Mouse (Mus musculus) MEL (cell line): Measurements from ENCODE around the gene Nfatc2ip. TPM values are rescaled to one million over a fixed set of nuclear protein-coding genes. Genes with fewer than 3 reads are reported as not detected.

Experiments used
- DNase-seq: peaks from one replicate; pipeline ENCODE4 v3.0.0; 2011; ENCODE audit warnings: low read depth, low spot score
- H3K27ac ChIP-seq: 2 replicates; pipeline ENCODE4 v1.5.1; 2012; ENCODE audit warnings: low read depth, mild to moderate bottlenecking, control low read depth, low read length, moderate library complexity; ENCODE audit not compliant: control insufficient read depth
- H3K27me3 ChIP-seq, 2 experiments: fragments of 150-350 bp in 1 of 2; sonication (generic) in 1 of 2; 2 replicates each; pipeline ENCODE4 v1.6.1; 2012; ENCODE audit warnings: low read length in 2 of 2, mild to moderate bottlenecking in 2 of 2, improper control_type of control experiment in 1 of 2, moderate library complexity in 1 of 2; ENCODE audit not compliant: insufficient read depth in 2 of 2, control insufficient read depth in 1 of 2
- H3K36me3 ChIP-seq, 2 experiments: 2 replicates each; pipeline ENCODE4 v1.6.1; 2012 to 2014; ENCODE audit warnings: low read length in 2 of 2, improper control_type of control experiment in 1 of 2, inconsistent platforms in 1 of 2, mild to moderate bottlenecking in 1 of 2; ENCODE audit not compliant: insufficient read depth in 2 of 2, control insufficient read depth in 1 of 2
- H3K4me1 ChIP-seq, 2 experiments: fragments of 150-350 bp in 1 of 2; sonication (generic) in 1 of 2; 2 replicates each; pipeline ENCODE4 v1.6.1; 2012; ENCODE audit warnings: low read length in 2 of 2, improper control_type of control experiment in 1 of 2, mild to moderate bottlenecking in 1 of 2; ENCODE audit not compliant: insufficient read depth in 2 of 2, control insufficient read depth in 1 of 2
- H3K4me3 ChIP-seq, 2 experiments: fragments of 150-350 bp in 1 of 2; sonication (generic) in 1 of 2; 2 replicates each; pipeline ENCODE4 v1.5.1; 2012; ENCODE audit warnings: low read depth in 2 of 2, low read length in 2 of 2, mild to moderate bottlenecking in 2 of 2, moderate library complexity in 2 of 2, control low read depth in 1 of 2, improper control_type of control experiment in 1 of 2; ENCODE audit not compliant: control insufficient read depth in 1 of 2, insufficient read depth in 1 of 2
- H3K79me2 ChIP-seq: 2 replicates; pipeline ENCODE4 v1.6.1; 2012; ENCODE audit warnings: mild to moderate bottlenecking, low read length, moderate library complexity; ENCODE audit not compliant: control insufficient read depth, poor library complexity, insufficient read depth
- H3K9ac ChIP-seq: 2 replicates; pipeline ENCODE4 v1.6.1; 2012; ENCODE audit warnings: low read depth, mild to moderate bottlenecking, control low read depth, low read length, moderate library complexity; ENCODE audit not compliant: control insufficient read depth, poor library complexity, severe bottlenecking
- H3K9me3 ChIP-seq: fragments of 150-350 bp; sonication (generic); replicated peaks from 2 replicates; pipeline ENCODE4 v1.6.1; 2012; ENCODE audit warnings: mild to moderate bottlenecking, low read length, improper control_type of control experiment, moderate library complexity; ENCODE audit not compliant: insufficient read depth
- EP300 ChIP-seq, 2 experiments: IDR thresholded peaks; 2 replicates each; pipeline ENCODE4 v1.6.1; 2011; ENCODE audit warnings: improper control_type of control experiment in 2 of 2, low read length in 2 of 2, low read depth in 1 of 2, mild to moderate bottlenecking in 1 of 2
- GABPA ChIP-seq: IDR thresholded peaks from 2 replicates; pipeline ENCODE4 v1.6.1; 2012; ENCODE audit warnings: low read depth, mild to moderate bottlenecking, inconsistent platforms, low read length, improper control_type of control experiment, moderate library complexity
- GATA1 ChIP-seq: IDR thresholded peaks from 2 replicates; pipeline ENCODE4 v1.6.1; 2011; ENCODE audit warnings: low read depth, low read length, improper control_type of control experiment
- HCFC1 ChIP-seq: IDR thresholded peaks from 2 replicates; pipeline ENCODE4 v1.6.1; 2012; ENCODE audit warnings: low read depth, mild to moderate bottlenecking, inconsistent platforms, low read length, improper control_type of control experiment, moderate library complexity
- MAFK ChIP-seq: IDR thresholded peaks from 2 replicates; pipeline ENCODE4 v1.6.1; 2011; ENCODE audit warnings: low read depth, mild to moderate bottlenecking, low read length, improper control_type of control experiment, borderline replicate concordance
- MAX ChIP-seq: IDR thresholded peaks from 2 replicates; pipeline ENCODE4 v1.6.1; 2011; ENCODE audit warnings: low read length, improper control_type of control experiment
- MEF2A ChIP-seq: IDR thresholded peaks from 2 replicates; pipeline ENCODE4 v1.6.1; 2014; ENCODE audit warnings: low read depth, mild to moderate bottlenecking, inconsistent platforms, low read length, improper control_type of control experiment; ENCODE audit not compliant: poor library complexity, insufficient replicate concordance, severe bottlenecking; ENCODE audit errors: extremely low read depth
- MXI1 ChIP-seq: IDR thresholded peaks from 2 replicates; pipeline ENCODE4 v1.6.1; 2011; ENCODE audit warnings: mild to moderate bottlenecking, low read depth, low read length, improper control_type of control experiment
- MYC ChIP-seq: IDR thresholded peaks from 2 replicates; pipeline ENCODE4 v1.6.1; 2011; ENCODE audit warnings: low read depth, mild to moderate bottlenecking, low read length, improper control_type of control experiment, moderate library complexity
- NELFE ChIP-seq: IDR thresholded peaks from 2 replicates; pipeline ENCODE4 v1.6.1; 2011; ENCODE audit warnings: low read depth, low read length, improper control_type of control experiment
- NRF1 ChIP-seq: IDR thresholded peaks from 2 replicates; pipeline ENCODE4 v1.6.1; 2014; ENCODE audit warnings: low read depth, mild to moderate bottlenecking, inconsistent platforms, low read length, improper control_type of control experiment, moderate library complexity; ENCODE audit not compliant: poor library complexity, insufficient read depth, severe bottlenecking
- POLR2AphosphoS2 ChIP-seq: IDR thresholded peaks from 2 replicates; pipeline ENCODE4 v1.6.1; 2011; ENCODE audit warnings: low read length, improper control_type of control experiment
- POLR2AphosphoS5 ChIP-seq: IDR thresholded peaks from 2 replicates; pipeline ENCODE4 v1.6.1; 2012; ENCODE audit warnings: low read depth, borderline replicate concordance, mild to moderate bottlenecking, inconsistent platforms, low read length, moderate library complexity, mixed read lengths
- RAD21 ChIP-seq: IDR thresholded peaks from 2 replicates; pipeline ENCODE4 v1.6.1; 2011; ENCODE audit warnings: mild to moderate bottlenecking, low read depth, low read length, improper control_type of control experiment
- SIN3A ChIP-seq: IDR thresholded peaks from 2 replicates; pipeline ENCODE4 v1.6.1; 2012; ENCODE audit warnings: low read length, improper control_type of control experiment, inconsistent platforms
- SMC3 ChIP-seq: IDR thresholded peaks from 2 replicates; pipeline ENCODE4 v1.6.1; 2011; ENCODE audit warnings: low read depth, low read length, improper control_type of control experiment
- TAL1 ChIP-seq: IDR thresholded peaks from 2 replicates; pipeline ENCODE4 v1.6.1; 2012; ENCODE audit warnings: mild to moderate bottlenecking, inconsistent platforms, low read length, moderate library complexity, mixed read lengths
- TBP ChIP-seq: IDR thresholded peaks from 2 replicates; pipeline ENCODE4 v1.8.0; 2011; ENCODE audit warnings: low read depth, low read length, improper control_type of control experiment
- TCF12 ChIP-seq: IDR thresholded peaks from 2 replicates; pipeline ENCODE4 v1.6.1; 2014; ENCODE audit warnings: low read depth, mild to moderate bottlenecking, inconsistent platforms, low read length, improper control_type of control experiment, moderate library complexity
- USF2 ChIP-seq, 2 experiments: IDR thresholded peaks; 2 replicates each; pipeline ENCODE4 v1.6.1; 2011 to 2012; ENCODE audit warnings: improper control_type of control experiment in 2 of 2, low read length in 2 of 2, borderline replicate concordance in 1 of 2, inconsistent platforms in 1 of 2, low read depth in 1 of 2, mild to moderate bottlenecking in 1 of 2; ENCODE audit not compliant: insufficient read depth in 1 of 2
- ZC3H11A ChIP-seq: IDR thresholded peaks from 2 replicates; pipeline ENCODE4 v1.6.1; 2012; ENCODE audit warnings: low read depth, mild to moderate bottlenecking, inconsistent platforms, low read length, improper control_type of control experiment
- ZKSCAN1 ChIP-seq: IDR thresholded peaks from 2 replicates; pipeline ENCODE4 v1.6.1; 2012; ENCODE audit warnings: low read depth, mild to moderate bottlenecking, inconsistent platforms, low read length, improper control_type of control experiment, moderate library complexity
- polyA plus RNA-seq, 2 experiments: library from polyadenylated mRNA; stranded (reverse) in 1 of 2; unstranded in 1 of 2; fragments of >175 nt in 1 of 2; fragments of >200 nt in 1 of 2; gene quantifications; 2 replicates each; pipeline versions ENCODE4 v1.2.1 to v1.2.4; 2012; ENCODE audit warnings: low replicate concordance in 2 of 2, low read depth in 1 of 2; ENCODE audit not compliant: insufficient read length in 2 of 2, insufficient read depth in 1 of 2, missing spikeins in 1 of 2
- total RNA-seq: library from RNA; depleted of rRNA; stranded (reverse); fragments of 300-350 nt; gene quantifications from 2 replicates; pipeline ENCODE4 v1.2.3, GENCODE M21; 2012

Nfatc2ip gene
- total and polyA plus RNA-seq, 3 experiments = 7.9 to 13.0 TPM; not detected in 1

GRCm38 (mm10) chr7:126416615-126417014, 20.1 kb upstream of the Nfatc2ip start:
- no peak overlapping the region for H3K27ac ChIP-seq
- no peak overlapping the region for H3K9ac ChIP-seq
- peaks cover 0 to 2% of the 10 kb centered on the region in 2 experiments; a peak in 3 of 4 replicates for H3K27me3 ChIP-seq
- H3K4me1 ChIP-seq = peaks cover 0 to 17% of the 10 kb centered on the region in 2 experiments; a peak in 2 of 4 replicates
- 0 out of 4 replicates have a peak, but pooled peaks cover 0 to 3% of the 10 kb centered on the region in 2 experiments for H3K36me3 ChIP-seq
- DNase-seq = peak; percentile 68
- H3K79me2 ChIP-seq = no peaks in the 10 kb centered on the region
- TF ChIP-seq EP300 (IDR thresholded peaks at IDR 0.05; ENCODE audit: low read depth in 1 of 2, low read length in 2 of 2) (peak; percentile 41 to 44; a peak in 2 of 4 replicates), GATA1 (peak; percentile 48; the same call in 1 of the 2 replicates), TCF12 (0 out of 2 replicates have a peak, but pooled peaks have one; percentile 30), MEF2A (no peak), TBP (0 out of 2 replicates have a peak, but pooled peaks have one; percentile 9)
- H3K4me3 ChIP-seq = no peak overlapping the region
- no peaks in the 10 kb centered on the region for H3K9me3 ChIP-seq

- no peak for DNase-seq
- TF ChIP-seq MAFK (no peak), NRF1 (no peak), ZKSCAN1 (no peak), SMC3 (no peak), MXI1 (no peak), MAX (no peak), ZC3H11A (no peak), TAL1 (no peak), POLR2AphosphoS2 (no peak), GABPA (no peak), NELFE (no peak), HCFC1 (no peak), MYC (no peak), POLR2AphosphoS5 (no peak), RAD21 (no peak), SIN3A (no peak), USF2 (IDR thresholded peaks at IDR 0.05; ENCODE audit: borderline replicate concordance in 1 of 2, insufficient read depth in 1 of 2, low read depth in 1 of 2, low read length in 2 of 2) (no peak), EP300 (IDR thresholded peaks at IDR 0.05; ENCODE audit: low read depth in 1 of 2, low read length in 2 of 2) (no peak)
- Histone ChIP-seq H3K79me2 (no peaks in the 10 kb centered on the region), H3K4me3 (no peak within 1 kb of the TSS), H3K4me1 (peaks cover 0 to 17% of the 10 kb centered on the region in 2 experiments; a peak in 2 of 4 replicates), H3K27me3 (peaks cover 0 to 2% of the 10 kb centered on the region in 2 experiments; a peak in 3 of 4 replicates), H3K27ac (no peak within 1 kb of the TSS), H3K36me3 (0 out of 4 replicates have a peak, but pooled peaks cover 0 to 3% of the 10 kb centered on the region in 2 experiments), H3K9ac (no peak within 1 kb of the TSS), H3K9me3 (no peaks in the 10 kb centered on the region)
Observed at GRCm38 (mm10) chr7:126414725-126415124, 18.2 kb upstream of the Nfatc2ip start, which contains the start of gene Cd19. Gene Cd19 (minus strand): TSS chr7:126414889.
